Mouse (Mus musculus) fibroblast of lung, adult 2 months (primary cell): Measurements from ENCODE around the gene Atf7ip.

ENCODE experiments used
- DNase-seq: peaks from one replicate; pipeline ENCODE4 v3.0.0-alpha.2; 2011; ENCODE audit warnings: low read depth

Atf7ip gene

GRCm38 (mm10) chr6:136646207-136646606 is 140.2 kb downstream of the Atf7ip start:
- DNase-seq = no peak

DNA sequence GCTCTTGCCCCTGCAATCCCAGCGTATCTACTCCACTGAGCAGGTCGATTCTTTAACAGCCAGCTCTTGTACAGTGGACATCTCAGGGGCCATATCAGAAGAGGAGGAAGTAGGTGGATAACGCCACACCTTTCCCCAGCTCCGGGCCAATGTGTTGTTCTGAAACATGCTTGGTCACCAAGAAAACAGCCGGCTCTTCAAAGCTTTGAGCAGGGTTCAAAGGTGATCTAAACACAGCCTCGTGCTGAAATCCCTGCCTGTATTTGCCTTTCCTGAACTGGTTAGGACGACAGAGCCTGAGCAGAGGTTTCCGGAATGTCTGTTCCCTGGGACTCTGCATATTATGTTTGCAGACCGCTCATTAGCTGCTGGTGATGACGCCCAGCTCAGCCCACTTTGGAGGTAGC is 141.5 kb downstream of the Atf7ip start:
- no peak for DNase-seq

DNA sequence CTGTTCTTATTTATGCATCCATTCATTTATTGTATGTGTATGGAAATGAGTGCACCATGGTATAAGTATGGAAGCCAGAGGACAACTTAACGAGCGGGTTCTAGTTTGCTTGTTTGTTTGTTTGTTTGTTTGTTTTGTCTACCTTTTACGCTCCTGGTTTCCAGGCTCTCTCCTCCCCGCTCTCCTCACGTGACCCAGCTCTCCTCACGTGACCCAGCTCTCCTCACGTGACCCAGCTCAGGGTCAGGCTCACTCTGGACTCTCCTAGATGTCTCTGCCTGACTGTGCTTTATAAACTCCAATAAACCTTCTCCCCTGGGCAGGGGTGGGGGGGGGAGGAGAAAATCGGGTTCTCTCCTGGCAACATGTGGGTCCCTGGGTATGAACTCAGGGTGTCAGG is 144.7 kb downstream of the Atf7ip start:
- no peak for DNase-seq

- DNase-seq = no peak
Measured at GRCm38 (mm10) chr6:136653331-136653730, 147.4 kb downstream of the Atf7ip start.

DNA sequence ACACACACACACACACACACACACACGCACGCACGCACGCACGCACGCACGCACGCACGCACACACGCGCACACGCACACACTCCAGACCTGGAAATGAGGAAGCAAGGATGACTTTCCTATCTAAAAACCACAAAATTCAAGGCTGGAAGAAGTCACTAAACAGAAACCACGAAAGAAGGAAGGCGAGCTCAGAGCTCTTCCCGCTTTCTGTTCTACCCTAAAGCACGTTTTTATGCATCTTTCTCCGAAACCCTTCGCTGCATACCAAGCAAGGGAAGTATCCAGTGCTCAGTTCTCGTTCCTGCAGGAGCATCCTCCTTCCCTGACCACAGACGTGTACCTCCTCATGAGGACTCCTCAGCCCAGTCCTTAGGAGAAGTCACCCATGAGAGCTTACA is 148.5 kb downstream of the Atf7ip start:
- DNase-seq = no peak

DNA sequence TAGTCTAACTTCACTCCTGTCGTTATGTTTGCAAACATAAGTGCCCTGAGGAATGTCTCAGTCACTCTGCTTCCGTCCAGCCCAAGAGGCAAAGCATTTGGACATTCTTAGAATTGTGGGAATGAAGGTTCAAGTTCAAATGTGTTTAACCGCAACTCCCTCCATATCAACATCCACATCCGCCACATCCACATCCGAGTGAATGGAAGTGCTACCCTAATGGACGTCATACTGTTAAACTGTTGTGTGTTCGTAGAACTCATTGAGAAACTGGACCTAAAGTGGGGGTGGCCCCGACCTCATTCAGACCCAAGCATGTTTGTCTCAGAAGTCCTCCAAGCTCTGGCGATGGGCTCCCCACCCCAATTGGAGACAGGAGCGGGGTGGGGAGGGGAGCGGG is 149.8 kb downstream of the Atf7ip start:
- DNase-seq = no peak

DNA sequence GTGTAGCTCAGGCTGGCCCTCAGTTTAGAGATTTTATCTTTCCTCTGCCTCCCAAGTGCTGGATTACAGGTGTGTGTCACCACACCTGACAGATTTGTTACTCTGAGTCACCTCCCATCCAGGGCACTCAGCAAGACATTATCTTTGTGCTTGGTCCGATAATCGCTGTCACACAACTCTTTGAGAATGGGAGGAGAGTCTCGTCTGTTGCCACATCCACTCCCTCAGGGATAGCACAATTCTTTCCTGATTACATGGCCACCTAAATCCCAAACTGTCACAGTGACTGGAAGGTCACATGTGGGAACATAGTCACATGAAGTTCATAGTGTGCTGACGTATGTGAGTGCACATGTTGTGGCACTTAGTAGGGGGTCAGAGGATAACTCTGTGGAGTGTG is 152.3 kb downstream of the Atf7ip start:
- no peak for DNase-seq

DNA sequence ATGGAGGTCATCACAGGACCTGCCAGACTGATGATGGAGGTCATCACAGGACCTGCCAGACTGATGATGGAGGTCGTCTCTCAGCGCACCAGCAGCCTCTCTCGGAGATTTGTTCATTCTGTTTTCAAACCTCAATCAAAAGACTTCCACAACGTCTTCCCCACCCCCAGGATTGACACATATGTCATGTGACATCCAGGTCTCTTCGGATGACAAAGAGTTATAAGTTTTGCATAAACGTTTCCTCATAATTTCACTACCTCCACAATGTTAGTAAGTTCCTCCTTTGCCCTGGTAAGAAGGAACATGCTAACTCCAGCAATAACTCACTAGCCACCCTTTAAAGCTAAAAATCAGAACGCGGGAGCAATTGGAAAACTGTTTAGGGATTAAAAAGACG is 153.3 kb downstream of the Atf7ip start:
- no peak for DNase-seq
